Mouse (Mus musculus): ENCODE measurements around the gene 9030612E09Rik.

GRCm38 (mm10) chr10:43166817-43167216 is 7.7 kb upstream of the 9030612E09Rik start:
- TF ChIP-seq CTCF (IDR thresholded peaks at IDR 0.05; ENCODE audit: low read depth) (no peak), EP300 (IDR thresholded peaks at IDR 0.05; ENCODE audit: low read depth) (no peak)

Measured in liver, postnatal 0 days (tissue).